In the genomic region with DNA sequence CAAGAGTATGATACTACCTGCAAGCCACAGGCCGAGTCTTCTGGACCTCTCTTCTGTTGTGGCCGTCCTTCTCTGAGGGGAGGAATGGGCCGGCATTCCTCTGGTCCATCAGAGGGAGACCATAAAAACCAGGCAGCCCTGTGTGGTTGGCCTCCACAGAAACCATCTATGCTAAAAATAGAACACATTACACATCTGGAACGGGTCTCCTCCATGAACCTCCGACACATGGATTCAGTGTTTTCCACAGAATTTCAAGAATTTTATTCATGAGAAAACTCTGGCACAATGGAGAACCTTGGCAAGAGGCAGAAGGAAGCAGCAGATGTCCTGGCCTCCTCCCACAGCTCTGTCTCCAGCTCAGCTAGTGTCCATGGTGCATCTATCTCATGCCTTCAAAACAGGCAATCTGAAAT, we compare ENCODE assay signal across 10 mouse cellular contexts.
DNase-seq lines count a peak whose midpoint lies in the region.
"Had no signal": no experiment of that assay in that cellular context is flagged by ENCODE, and none has a peak within 500 bp of the region (broad histone marks: within the 10 kb centered on the region; RNA-seq: fewer than 3 reads in every experiment).

No protein-coding gene starts in this region.

- DNase-seq in heart, postnatal 10 days, result peak; percentile 36 to 45
- DNase-seq in heart, adult 9 months (ENCODE audit: low spot score in 2 of 2), result no peak
- DNase-seq in 3T3-L1 (ENCODE audit: low read depth, low spot score) (peak; percentile 11), NIH3T3 (ENCODE audit: low read depth) (peak; percentile 70)
- DNase-seq in cerebellum, postnatal 25 days, result peak; percentile 64 to 70
- no peak for DNase-seq in thymus, postnatal 10 days (ENCODE audit: low spot score in 2 of 2)
- DNase-seq in retina, postnatal 1 day, result no peak
- DNase-seq: adrenal gland, postnatal 25 days; heart, postnatal 14 days; liver had no signal

- intact Hi-C loops in heart, postnatal 10 days (cut with DNase I), result no loop called here

Comparison
In these comparisons a context has a peak if more than half of its experiments do, and no peak if none do; other contexts are left out.
1. DNase-seq: peak in heart, postnatal 10 days (2 of 2), 3T3-L1 (single experiment), NIH3T3 (single experiment) and cerebellum, postnatal 25 days (2 of 2); none in heart, adult 9 months (0 of 2), thymus, postnatal 10 days (0 of 2) and retina, postnatal 1 day (single experiment).